Mouse (Mus musculus): ENCODE measurements at regions not wholly inside any gene's neighbourhood (a gene's known extent, or its start where the extent isn't known, plus 50 kb on each side); places are given as distances from the start of the nearest gene placed in this dataset.

DNA sequence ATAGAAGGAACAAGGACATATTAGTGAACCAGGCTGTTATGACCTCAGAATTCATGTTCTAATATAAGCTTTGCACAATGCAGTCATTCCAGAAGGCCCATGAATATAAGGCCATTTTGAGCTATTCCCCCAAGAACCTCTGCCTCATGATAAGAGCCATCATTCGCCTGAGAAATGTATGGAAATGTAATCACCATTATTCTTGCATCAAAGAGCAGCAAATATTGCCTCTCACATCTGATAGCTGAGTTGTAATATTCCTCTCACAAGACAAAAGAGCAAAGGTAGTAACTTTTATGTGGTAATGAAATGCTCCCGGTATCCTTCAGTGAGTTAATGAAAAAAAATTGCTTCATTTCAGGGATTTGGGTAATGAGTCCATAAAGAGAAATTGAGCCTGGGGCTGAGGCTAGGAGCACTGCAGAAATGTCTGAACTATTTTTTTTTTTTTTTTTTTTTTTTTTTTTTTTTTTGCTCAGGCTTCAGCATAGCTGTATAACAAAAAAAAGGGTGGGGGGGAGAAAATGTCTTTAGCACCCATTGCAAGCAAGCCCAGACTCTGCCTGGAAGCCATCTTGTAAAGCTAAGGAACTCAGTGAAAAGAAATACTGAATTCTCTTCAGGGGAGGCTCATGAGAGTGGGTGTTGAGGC is 210.4 kb upstream of the Atp2b1 start:
- no peak overlapping the region for H3K4me2 ChIP-seq (ENCODE audit: low read depth, low read length)

DNA sequence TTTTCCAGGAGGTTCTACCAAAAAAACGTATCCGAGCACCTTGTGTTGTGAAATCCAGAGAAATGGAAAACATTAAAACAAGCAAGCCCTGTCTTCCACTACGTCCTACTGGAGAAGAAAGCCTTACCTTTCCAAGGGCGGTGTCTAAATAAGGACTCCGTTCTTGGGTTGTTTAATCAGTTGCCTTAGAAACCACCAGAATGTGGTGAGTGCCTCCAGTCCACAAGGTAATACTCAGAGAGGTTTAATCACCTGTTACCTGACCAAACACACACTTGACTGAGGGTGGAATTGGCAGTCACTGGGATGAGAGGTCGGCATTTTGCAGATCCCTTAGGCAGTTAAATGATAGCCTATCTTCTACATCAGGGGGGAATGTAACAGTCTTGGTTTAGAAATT is 209.6 kb upstream of the Atp2b1 start:
- Histone ChIP-seq H3K36me3 (replicated peaks; ENCODE audit: insufficient read depth, low read length) (no peaks in the 10 kb centered on the region), H3K27me3 (ENCODE audit: insufficient read depth, low read length) (no peaks in the 10 kb centered on the region), H3K9me3 (ENCODE audit: low read length) (no peaks in the 10 kb centered on the region), H3K27ac (ENCODE audit: low read depth) (no peak overlapping the region), H3K4me1 (ENCODE audit: insufficient read depth) (no peaks in the 10 kb centered on the region), H3K4me3 (ENCODE audit: low read depth, low read length) (no peak overlapping the region), H3K9ac (replicated peaks) (no peak overlapping the region), H3K4me2 (ENCODE audit: low read depth, low read length) (no peak overlapping the region)
- no peak for ATAC-seq
- DNase-seq = no peak
- no peak for TF ChIP-seq CTCF (IDR thresholded peaks at IDR 0.05; ENCODE audit: low read depth)
- no peak for TF ChIP-seq EP300 (IDR thresholded peaks at IDR 0.05; ENCODE audit: low read depth)
- WGBS (ENCODE audit: insufficient replicate concordance) = 72% methylated on average over 6 of the region's 6 CpGs

More for the DNA sequence above, 210.4 kb upstream of the Atp2b1 start:
- no peaks in the 10 kb centered on the region for H3K27me3 ChIP-seq (ENCODE audit: insufficient read depth, low read length)
- no peak for TF ChIP-seq CTCF (IDR thresholded peaks at IDR 0.05; ENCODE audit: low read depth)
- no peak for TF ChIP-seq EP300 (IDR thresholded peaks at IDR 0.05; ENCODE audit: low read depth)
- no peaks in the 10 kb centered on the region for H3K36me3 ChIP-seq (replicated peaks; ENCODE audit: insufficient read depth, low read length)
- WGBS (ENCODE audit: insufficient replicate concordance) = 75% methylated on average over 2 of the region's 2 CpGs
- H3K4me1 ChIP-seq (ENCODE audit: insufficient read depth) = no peaks in the 10 kb centered on the region
- no peak overlapping the region for H3K4me3 ChIP-seq (ENCODE audit: low read depth, low read length)
- no peak overlapping the region for H3K9ac ChIP-seq (replicated peaks)
- H3K9me3 ChIP-seq (ENCODE audit: low read length) = no peaks in the 10 kb centered on the region
- DNase-seq = no peak
- no peak for ATAC-seq
- H3K27ac ChIP-seq (ENCODE audit: low read depth) = no peak overlapping the region

DNA sequence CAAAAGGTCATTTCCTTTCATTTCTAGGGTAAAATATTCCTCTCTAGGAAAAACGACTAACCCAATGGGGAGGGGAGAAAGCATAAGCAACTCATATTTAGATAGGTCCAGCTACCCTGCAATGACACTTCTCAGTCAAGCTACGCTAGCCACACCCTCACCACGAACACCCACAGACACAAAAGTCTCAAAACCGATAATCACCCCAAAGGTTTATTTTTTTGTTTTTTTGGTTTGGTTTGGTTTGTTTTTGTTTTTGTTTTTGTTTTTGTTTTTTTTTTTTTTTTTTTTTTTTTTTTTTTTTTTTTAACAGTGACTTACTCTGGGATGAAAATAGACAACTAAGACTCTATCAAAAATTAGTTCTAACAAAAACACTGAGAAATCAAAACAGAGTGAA is 196.3 kb upstream of the Atp2b1 start:
- no peak for DNase-seq
- WGBS (ENCODE audit: insufficient replicate concordance) = 79% methylated on average over 4 of the region's 4 CpGs
- no peaks in the 10 kb centered on the region for H3K27me3 ChIP-seq (ENCODE audit: insufficient read depth, low read length)
- TF ChIP-seq CTCF (IDR thresholded peaks at IDR 0.05; ENCODE audit: low read depth) (no peak), EP300 (IDR thresholded peaks at IDR 0.05; ENCODE audit: low read depth) (no peak)
- H3K4me1 ChIP-seq (ENCODE audit: insufficient read depth) = 0 out of 2 replicates have a peak, but pooled peaks cover 6% of the 10 kb centered on the region
- H3K9ac ChIP-seq (replicated peaks) = no peak overlapping the region
- no peak for ATAC-seq
- no peak overlapping the region for H3K27ac ChIP-seq (ENCODE audit: low read depth)
- H3K9me3 ChIP-seq (ENCODE audit: low read length) = no peaks in the 10 kb centered on the region
- no peak overlapping the region for H3K4me3 ChIP-seq (ENCODE audit: low read depth, low read length)
- no peak overlapping the region for H3K4me2 ChIP-seq (ENCODE audit: low read depth, low read length)
- H3K36me3 ChIP-seq (replicated peaks; ENCODE audit: insufficient read depth, low read length) = no peaks in the 10 kb centered on the region

DNA sequence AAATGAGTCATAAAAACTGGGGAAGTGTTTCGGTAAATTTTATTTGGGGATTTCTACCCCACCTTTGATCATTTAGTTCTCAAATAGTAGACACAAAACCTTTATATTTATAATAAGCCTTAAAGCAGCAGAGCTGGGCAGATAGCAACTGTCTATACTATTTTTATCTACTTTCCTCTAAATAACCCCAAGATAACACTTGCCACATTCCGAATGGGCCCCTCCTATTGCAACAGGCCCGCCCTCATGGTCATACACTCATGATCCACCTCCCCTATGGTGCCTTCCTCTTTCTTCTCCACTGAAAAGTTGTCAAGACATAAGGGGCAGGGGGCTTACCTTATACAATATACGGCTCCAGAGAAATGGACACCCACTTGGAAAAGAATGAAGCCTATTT is 195.5 kb upstream of the Atp2b1 start:
- 59% methylated on average over 4 of the region's 4 CpGs for WGBS (ENCODE audit: insufficient replicate concordance)
- TF ChIP-seq EP300 (IDR thresholded peaks at IDR 0.05; ENCODE audit: low read depth) = no peak
- TF ChIP-seq CTCF (IDR thresholded peaks at IDR 0.05; ENCODE audit: low read depth) = no peak
- no peak overlapping the region for H3K27ac ChIP-seq (ENCODE audit: low read depth)
- H3K9ac ChIP-seq (replicated peaks) = no peak overlapping the region
- H3K27me3 ChIP-seq (ENCODE audit: insufficient read depth, low read length) = no peaks in the 10 kb centered on the region
- 0 out of 2 replicates have a peak, but pooled peaks cover 6% of the 10 kb centered on the region for H3K4me1 ChIP-seq (ENCODE audit: insufficient read depth)
- no peak overlapping the region for H3K4me2 ChIP-seq (ENCODE audit: low read depth, low read length)
- H3K9me3 ChIP-seq (ENCODE audit: low read length) = no peaks in the 10 kb centered on the region
- ATAC-seq (no peak), DNase-seq (no peak)
- no peak overlapping the region for H3K4me3 ChIP-seq (ENCODE audit: low read depth, low read length)
- H3K36me3 ChIP-seq (replicated peaks; ENCODE audit: insufficient read depth, low read length) = no peaks in the 10 kb centered on the region

DNA sequence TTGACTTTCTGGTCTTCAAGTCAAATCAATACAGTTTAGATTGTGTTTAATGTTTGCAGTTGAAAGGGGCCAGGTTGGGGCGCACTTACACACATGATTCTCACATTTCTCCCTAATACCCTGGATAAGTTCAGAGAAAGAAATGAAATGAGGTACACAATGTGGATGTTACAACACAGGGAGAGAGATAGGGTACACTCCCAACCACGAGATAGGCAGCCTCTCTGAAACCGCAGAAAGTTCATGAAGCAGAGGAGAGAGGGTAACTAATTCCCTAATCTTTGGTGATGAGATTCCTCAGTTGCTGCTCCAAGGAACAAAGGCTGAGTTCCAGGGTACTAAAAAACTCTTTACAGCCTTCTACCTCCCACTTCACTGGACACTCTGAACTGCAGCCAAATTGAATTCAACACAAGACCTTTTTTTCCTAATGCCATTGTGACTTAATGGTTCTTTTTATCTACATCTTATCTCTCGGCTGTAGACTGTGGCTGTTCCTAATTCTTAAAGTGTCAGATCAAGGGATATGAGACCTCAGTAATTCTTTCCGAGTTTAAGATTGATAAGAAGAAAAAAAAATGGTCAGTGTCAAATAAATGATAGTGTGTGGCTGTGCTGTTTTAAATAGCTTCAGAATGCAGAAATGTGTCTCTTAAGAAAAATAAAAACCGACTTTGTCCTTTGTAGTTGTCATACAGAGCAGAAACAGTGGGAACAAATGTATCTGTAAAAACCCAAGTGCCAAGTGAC is 193.8 kb upstream of the Atp2b1 start:
- Histone ChIP-seq H3K27ac (ENCODE audit: low read depth) (no peak overlapping the region), H3K4me2 (ENCODE audit: low read depth, low read length) (no peak overlapping the region), H3K9ac (replicated peaks) (no peak overlapping the region), H3K27me3 (ENCODE audit: insufficient read depth, low read length) (no peaks in the 10 kb centered on the region), H3K9me3 (ENCODE audit: low read length) (no peaks in the 10 kb centered on the region), H3K4me1 (ENCODE audit: insufficient read depth) (0 out of 2 replicates have a peak, but pooled peaks cover 6% of the 10 kb centered on the region), H3K36me3 (replicated peaks; ENCODE audit: insufficient read depth, low read length) (no peaks in the 10 kb centered on the region), H3K4me3 (ENCODE audit: low read depth, low read length) (no peak overlapping the region)
- no peak for DNase-seq
- 40% methylated on average over 6 of the region's 6 CpGs for WGBS (ENCODE audit: insufficient replicate concordance)
- TF ChIP-seq CTCF (IDR thresholded peaks at IDR 0.05; ENCODE audit: low read depth) (no peak), EP300 (IDR thresholded peaks at IDR 0.05; ENCODE audit: low read depth) (no peak)
- no peak for ATAC-seq

DNA sequence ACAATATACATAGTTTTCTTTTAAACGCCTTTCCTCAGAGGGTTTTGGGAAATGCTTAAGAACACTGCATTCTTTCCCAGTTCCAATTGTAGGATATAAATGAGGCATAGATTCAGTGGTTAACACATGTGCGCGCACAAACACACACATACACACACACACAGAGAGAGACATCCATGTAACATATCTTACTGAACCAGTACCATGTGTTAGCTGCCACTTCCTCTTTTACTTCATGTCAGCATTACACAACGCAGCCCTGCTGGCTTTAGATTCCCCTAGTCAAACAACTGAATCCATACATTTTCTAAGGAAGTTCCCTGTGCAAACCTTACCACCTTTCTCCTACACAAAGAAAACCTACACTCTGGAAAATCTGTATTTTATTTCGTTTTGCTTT is 189.1 kb upstream of the Atp2b1 start:
- Histone ChIP-seq H3K4me3 (ENCODE audit: low read depth, low read length) (no peak overlapping the region), H3K4me2 (ENCODE audit: low read depth, low read length) (no peak overlapping the region), H3K4me1 (ENCODE audit: insufficient read depth) (no peaks in the 10 kb centered on the region), H3K36me3 (replicated peaks; ENCODE audit: insufficient read depth, low read length) (no peaks in the 10 kb centered on the region), H3K27ac (ENCODE audit: low read depth) (no peak overlapping the region), H3K27me3 (ENCODE audit: insufficient read depth, low read length) (no peaks in the 10 kb centered on the region), H3K9ac (replicated peaks) (no peak overlapping the region), H3K9me3 (ENCODE audit: low read length) (no peaks in the 10 kb centered on the region)
- no peak for DNase-seq
- ATAC-seq = peak; percentile 45; the same call in 1 of the 2 replicates
- no peak for TF ChIP-seq CTCF (IDR thresholded peaks at IDR 0.05; ENCODE audit: low read depth)
- no peak for TF ChIP-seq EP300 (IDR thresholded peaks at IDR 0.05; ENCODE audit: low read depth)
- 46% methylated on average over 5 of the region's 5 CpGs for WGBS (ENCODE audit: insufficient replicate concordance)

Measured in liver, postnatal 0 days (tissue).